Mouse (Mus musculus) E14TG2a.4 (cell line): ENCODE measurements around the gene Tmem121.

Experiments
- H3K27me3 ChIP-seq: 2 replicates; pipeline ENCODE4 v1.6.1; 2014; ENCODE audit warnings: low read length, control low read depth; ENCODE audit not compliant: insufficient read depth
- H3K36me3 ChIP-seq: 2 replicates; pipeline ENCODE4 v1.6.1; 2014; ENCODE audit warnings: low read length, control low read depth; ENCODE audit not compliant: insufficient read depth
- H3K4me1 ChIP-seq: replicated peaks from 2 replicates; pipeline ENCODE4 v1.6.1; 2014; ENCODE audit warnings: low read depth, low read length, control low read depth
- H3K4me3 ChIP-seq: replicated peaks from 2 replicates; pipeline ENCODE4 v1.5.1; 2014; ENCODE audit warnings: mild to moderate bottlenecking, low read length
- H3K9me3 ChIP-seq: 2 replicates; pipeline ENCODE4 v1.6.1; 2014; ENCODE audit warnings: low read length, control low read depth
- CTCF ChIP-seq: conservative IDR thresholded peaks from 2 replicates; pipeline ENCODE4 v1.5.1; 2014; ENCODE audit warnings: low read length
- NANOG ChIP-seq: IDR thresholded peaks from 2 replicates; pipeline ENCODE4 v1.6.1; 2014; ENCODE audit warnings: borderline replicate concordance, low read length, mixed read lengths
- POU5F1 ChIP-seq: IDR thresholded peaks from 2 replicates; pipeline ENCODE4 v1.6.1; 2014; ENCODE audit warnings: low read length, borderline replicate concordance

Gene Tmem121

GRCm38 (mm10) chr12:113185442-113186291, at the start of gene Tmem121:
Gene Tmem121, plus strand, starts transcription at chr12:113185930.
- Histone ChIP-seq H3K4me3 (peak within 1 kb of the TSS; percentile 87), H3K9me3 (no peaks in the 10 kb centered on the region), H3K4me1 (peaks cover 31% of the 10 kb centered on the region), H3K27me3 (peaks cover 59% of the 10 kb centered on the region), H3K36me3 (peaks cover 14% of the 10 kb centered on the region)
- TF ChIP-seq CTCF, result no peak
- TF ChIP-seq POU5F1, result no peak
- no peak for TF ChIP-seq NANOG

GRCm38 (mm10) chr12:113136492-113137020, 49.2 kb upstream of the Tmem121 start:
- peaks cover 76% of the 10 kb centered on the region for H3K36me3 ChIP-seq
- H3K27me3 ChIP-seq, result peaks cover 12% of the 10 kb centered on the region
- no peaks in the 10 kb centered on the region for H3K9me3 ChIP-seq
- peaks cover 64% of the 10 kb centered on the region for H3K4me1 ChIP-seq
- peak overlapping the region; percentile 39 for H3K4me3 ChIP-seq
- TF ChIP-seq CTCF (no peak), NANOG (no peak)

- Histone ChIP-seq H3K4me3 (no peak overlapping the region), H3K9me3 (no peaks in the 10 kb centered on the region), H3K36me3 (peaks cover 71% of the 10 kb centered on the region), H3K4me1 (peaks cover 67% of the 10 kb centered on the region), H3K27me3 (peaks cover 21% of the 10 kb centered on the region)
- TF ChIP-seq POU5F1, result no peak
- TF ChIP-seq NANOG, result no peak
- no peak for TF ChIP-seq CTCF
These were observed 48.2 kb upstream of the Tmem121 start for GRCm38 (mm10) chr12:113137260-113138213.

GRCm38 (mm10) chr12:113138291-113138690, 47.4 kb upstream of the Tmem121 start:
- no peak for TF ChIP-seq NANOG
- no peak for TF ChIP-seq POU5F1
- TF ChIP-seq CTCF, result no peak
- Histone ChIP-seq H3K36me3 (peaks cover 65% of the 10 kb centered on the region), H3K27me3 (peaks cover 24% of the 10 kb centered on the region), H3K4me1 (peaks cover 67% of the 10 kb centered on the region), H3K4me3 (no peak overlapping the region), H3K9me3 (no peaks in the 10 kb centered on the region)

- Histone ChIP-seq H3K4me3 (peak overlapping the region; percentile 90), H3K4me1 (peaks cover 75% of the 10 kb centered on the region), H3K36me3 (peaks cover 65% of the 10 kb centered on the region), H3K27me3 (peaks cover 24% of the 10 kb centered on the region), H3K9me3 (no peaks in the 10 kb centered on the region)
- TF ChIP-seq POU5F1, result no peak
- TF ChIP-seq CTCF, result no peak
- TF ChIP-seq NANOG, result no peak
These were observed 46.5 kb upstream of the Tmem121 start for GRCm38 (mm10) chr12:113138901-113139864.

- Histone ChIP-seq H3K36me3 (peaks cover 65% of the 10 kb centered on the region), H3K27me3 (peaks cover 24% of the 10 kb centered on the region), H3K9me3 (no peaks in the 10 kb centered on the region), H3K4me3 (peak within 1 kb of the TSS; percentile 90), H3K4me1 (peaks cover 78% of the 10 kb centered on the region)
- TF ChIP-seq NANOG, result no peak
- TF ChIP-seq CTCF, result no peak
- no peak for TF ChIP-seq POU5F1
These were observed 45.7 kb upstream of the Tmem121 start, which contains the start of gene Crip2 for GRCm38 (mm10) chr12:113139908-113140615. Gene Crip2, plus strand, starts transcription at chr12:113140236.

GRCm38 (mm10) chr12:113140616-113141411, 44.9 kb upstream of the Tmem121 start:
- peaks cover 77% of the 10 kb centered on the region for H3K4me1 ChIP-seq
- peaks cover 24% of the 10 kb centered on the region for H3K27me3 ChIP-seq
- TF ChIP-seq NANOG (no peak), CTCF (no peak), POU5F1 (no peak)
- peak overlapping the region; percentile 90 for H3K4me3 ChIP-seq
- no peaks in the 10 kb centered on the region for H3K9me3 ChIP-seq
- peaks cover 65% of the 10 kb centered on the region for H3K36me3 ChIP-seq
